Mouse (Mus musculus) hindbrain, embryonic 15.5 days (tissue): ENCODE results near the gene Dnajc5. TPM values are rescaled to one million over a fixed set of nuclear protein-coding genes. Genes with fewer than 3 reads are reported as not detected.

Experiments
- ATAC-seq: fragments of 200-750 bp; cut with Nextera tagmentation; 2 replicates; pipeline ENCODE4 v1.8.0; 2017; ENCODE audit warnings: low read depth, moderate number of reproducible peaks, moderate TSS enrichment; ENCODE audit not compliant: low FRiP score
- H3K27ac ChIP-seq: fragments of 300-500 bp; sonication (generic); replicated peaks from 2 replicates; pipeline ENCODE4 v1.5.1; 2015; ENCODE audit warnings: mild to moderate bottlenecking, inconsistent platforms
- H3K27me3 ChIP-seq: fragments of 300-500 bp; sonication (generic); 2 replicates; pipeline ENCODE4 v1.6.1; 2015; ENCODE audit warnings: control low read depth, inconsistent platforms
- H3K36me3 ChIP-seq: fragments of 300-500 bp; sonication (generic); 2 replicates; pipeline ENCODE4 v1.6.1; 2015; ENCODE audit warnings: control low read depth, inconsistent platforms
- H3K4me1 ChIP-seq: fragments of 300-500 bp; sonication (generic); replicated peaks from 2 replicates; pipeline ENCODE4 v1.6.1; 2015; ENCODE audit warnings: control low read depth, inconsistent platforms
- H3K4me2 ChIP-seq: fragments of 300-500 bp; sonication (generic); 2 replicates; pipeline ENCODE4 v1.6.1; 2015; ENCODE audit warnings: moderate library complexity, mild to moderate bottlenecking, inconsistent platforms
- H3K4me3 ChIP-seq: fragments of 300-500 bp; sonication (generic); 2 replicates; pipeline ENCODE4 v1.5.1; 2015; ENCODE audit warnings: mild to moderate bottlenecking, inconsistent platforms
- H3K9ac ChIP-seq: fragments of 300-500 bp; sonication (generic); 2 replicates; pipeline ENCODE4 v1.6.1; 2015; ENCODE audit warnings: inconsistent platforms
- H3K9me3 ChIP-seq: fragments of 300-500 bp; sonication (generic); 2 replicates; pipeline ENCODE4 v1.6.1; 2016; ENCODE audit warnings: control low read depth, inconsistent platforms
- WGBS: fragments of 180-500 bp; shearing (Covaris S2); methylation state at CpG from one replicate; pipeline ENCODE4 v1.1.7; 2015; 5-methylcytosine and 5-hydroxymethylcytosine counted together
- polyA plus RNA-seq: library from polyadenylated mRNA; unstranded; fragments of >200 nt; fragmentation: Nextera tagmentation; extraction: Ambion mirVana; gene quantifications from 2 replicates; pipeline ENCODE4 v1.2.1, GENCODE M21; 2015

Gene Dnajc5
- 258 and 267 TPM in 2 replicates for polyA plus RNA-seq

GRCm38 (mm10) chr2:181520118-181520935, at the start of gene Dnajc5:
TSS of gene Dnajc5 (plus strand) at chr2:181520485.
- peak within 1 kb of the TSS; percentile 92 for H3K4me3 ChIP-seq
- H3K9ac ChIP-seq: peak within 1 kb of the TSS; percentile 92
- H3K27me3 ChIP-seq: no peaks in the 10 kb centered on the region
- peak within 1 kb of the TSS; percentile 97 for H3K27ac ChIP-seq
- under 1% methylated on average over 74 of the region's 74 CpGs for WGBS
- ATAC-seq: peak; percentile 98
- H3K4me2 ChIP-seq: peak within 1 kb of the TSS; percentile 77
- no peaks in the 10 kb centered on the region for H3K9me3 ChIP-seq
- H3K36me3 ChIP-seq: peaks cover 18% of the 10 kb centered on the region
- H3K4me1 ChIP-seq: peaks cover 39% of the 10 kb centered on the region

- Histone ChIP-seq H3K9ac (no peak overlapping the region), H3K27ac (no peak overlapping the region), H3K4me2 (no peak overlapping the region), H3K27me3 (no peaks in the 10 kb centered on the region), H3K36me3 (no peaks in the 10 kb centered on the region), H3K4me3 (no peak overlapping the region), H3K4me1 (no peaks in the 10 kb centered on the region), H3K9me3 (no peaks in the 10 kb centered on the region)
- 60% methylated on average over 5 of the region's 5 CpGs for WGBS
- ATAC-seq: no peak
These were observed 49.0 kb upstream of the Dnajc5 start for GRCm38 (mm10) chr2:181471246-181471645.

GRCm38 (mm10) chr2:181472256-181472827, 47.9 kb upstream of the Dnajc5 start:
- no peak overlapping the region for H3K27ac ChIP-seq
- H3K9ac ChIP-seq: no peak overlapping the region
- no peaks in the 10 kb centered on the region for H3K27me3 ChIP-seq
- no peaks in the 10 kb centered on the region for H3K9me3 ChIP-seq
- 68% methylated on average over 1 of the region's 1 CpGs for WGBS
- no peak overlapping the region for H3K4me2 ChIP-seq
- no peak overlapping the region for H3K4me3 ChIP-seq
- H3K4me1 ChIP-seq: no peaks in the 10 kb centered on the region
- ATAC-seq: no peak
- H3K36me3 ChIP-seq: no peaks in the 10 kb centered on the region

GRCm38 (mm10) chr2:181483120-181483519, 37.2 kb upstream of the Dnajc5 start:
- WGBS: 46% methylated on average over 2 of the region's 2 CpGs
- Histone ChIP-seq H3K9me3 (no peaks in the 10 kb centered on the region), H3K4me3 (no peak overlapping the region), H3K27me3 (no peaks in the 10 kb centered on the region; the same call in 1 of the 2 replicates), H3K9ac (no peak overlapping the region), H3K36me3 (no peaks in the 10 kb centered on the region), H3K4me1 (0 out of 2 replicates have a peak, but pooled peaks cover 4% of the 10 kb centered on the region), H3K4me2 (no peak overlapping the region), H3K27ac (no peak overlapping the region)
- no peak for ATAC-seq

GRCm38 (mm10) chr2:181483562-181484318, 36.5 kb upstream of the Dnajc5 start:
- H3K9ac ChIP-seq: no peak overlapping the region

GRCm38 (mm10) chr2:181484456-181485233, 35.6 kb upstream of the Dnajc5 start:
- Histone ChIP-seq H3K4me3 (no peak overlapping the region), H3K36me3 (no peaks in the 10 kb centered on the region), H3K27ac (no peak overlapping the region), H3K9ac (no peak overlapping the region), H3K9me3 (no peaks in the 10 kb centered on the region), H3K4me1 (0 out of 2 replicates have a peak, but pooled peaks cover 4% of the 10 kb centered on the region), H3K4me2 (no peak overlapping the region), H3K27me3 (no peaks in the 10 kb centered on the region; the same call in 1 of the 2 replicates)
- no peak for ATAC-seq
- 73% methylated on average over 6 of the region's 6 CpGs for WGBS

More at GRCm38 (mm10) chr2:181483562-181484318, 36.5 kb upstream of the Dnajc5 start:
- no peaks in the 10 kb centered on the region for H3K36me3 ChIP-seq
- no peak overlapping the region for H3K4me3 ChIP-seq
- WGBS: 36% methylated on average over 7 of the region's 7 CpGs
- ATAC-seq: no peak
- H3K4me2 ChIP-seq: no peak overlapping the region
- H3K27me3 ChIP-seq: no peaks in the 10 kb centered on the region; the same call in 1 of the 2 replicates
- H3K9me3 ChIP-seq: no peaks in the 10 kb centered on the region
- H3K4me1 ChIP-seq: 0 out of 2 replicates have a peak, but pooled peaks cover 4% of the 10 kb centered on the region
- no peak overlapping the region for H3K27ac ChIP-seq

GRCm38 (mm10) chr2:181485741-181486140, 34.5 kb upstream of the Dnajc5 start:
- Histone ChIP-seq H3K4me1 (0 out of 2 replicates have a peak, but pooled peaks cover 4% of the 10 kb centered on the region), H3K4me2 (no peak overlapping the region), H3K27me3 (no peaks in the 10 kb centered on the region; the same call in 1 of the 2 replicates), H3K27ac (no peak overlapping the region), H3K36me3 (no peaks in the 10 kb centered on the region), H3K9ac (no peak overlapping the region), H3K4me3 (no peak overlapping the region), H3K9me3 (no peaks in the 10 kb centered on the region)
- ATAC-seq: no peak
- 11% methylated on average over 1 of the region's 1 CpGs for WGBS

- Histone ChIP-seq H3K4me3 (no peak overlapping the region), H3K36me3 (no peaks in the 10 kb centered on the region), H3K9ac (no peak overlapping the region), H3K4me1 (0 out of 2 replicates have a peak, but pooled peaks cover 4% of the 10 kb centered on the region), H3K4me2 (no peak overlapping the region), H3K9me3 (no peaks in the 10 kb centered on the region), H3K27ac (peak overlapping the region; percentile 9; the same call in 1 of the 2 replicates), H3K27me3 (no peaks in the 10 kb centered on the region; the same call in 1 of the 2 replicates)
- ATAC-seq: no peak
- WGBS: 32% methylated on average over 5 of the region's 5 CpGs
These were observed 32.7 kb upstream of the Dnajc5 start for GRCm38 (mm10) chr2:181487338-181488277.

GRCm38 (mm10) chr2:181491432-181492205, 28.7 kb upstream of the Dnajc5 start:
- Histone ChIP-seq H3K9me3 (no peaks in the 10 kb centered on the region), H3K36me3 (no peaks in the 10 kb centered on the region), H3K27ac (no peak overlapping the region), H3K4me1 (peaks cover 5% of the 10 kb centered on the region), H3K27me3 (no peaks in the 10 kb centered on the region; the same call in 1 of the 2 replicates), H3K9ac (no peak overlapping the region), H3K4me3 (no peak overlapping the region), H3K4me2 (no peak overlapping the region)
- ATAC-seq: no peak
- 27% methylated on average over 7 of the region's 7 CpGs for WGBS

- Histone ChIP-seq H3K9ac (no peak overlapping the region), H3K27ac (no peak overlapping the region), H3K4me1 (peaks cover 5% of the 10 kb centered on the region), H3K36me3 (no peaks in the 10 kb centered on the region), H3K9me3 (no peaks in the 10 kb centered on the region), H3K4me2 (no peak overlapping the region), H3K27me3 (no peaks in the 10 kb centered on the region; the same call in 1 of the 2 replicates), H3K4me3 (no peak overlapping the region)
- 55% methylated on average over 3 of the region's 3 CpGs for WGBS
- no peak for ATAC-seq
These were observed 28.1 kb upstream of the Dnajc5 start for GRCm38 (mm10) chr2:181492206-181492605.
